Mouse (Mus musculus): ENCODE measurements around the gene Trio.

DNA sequence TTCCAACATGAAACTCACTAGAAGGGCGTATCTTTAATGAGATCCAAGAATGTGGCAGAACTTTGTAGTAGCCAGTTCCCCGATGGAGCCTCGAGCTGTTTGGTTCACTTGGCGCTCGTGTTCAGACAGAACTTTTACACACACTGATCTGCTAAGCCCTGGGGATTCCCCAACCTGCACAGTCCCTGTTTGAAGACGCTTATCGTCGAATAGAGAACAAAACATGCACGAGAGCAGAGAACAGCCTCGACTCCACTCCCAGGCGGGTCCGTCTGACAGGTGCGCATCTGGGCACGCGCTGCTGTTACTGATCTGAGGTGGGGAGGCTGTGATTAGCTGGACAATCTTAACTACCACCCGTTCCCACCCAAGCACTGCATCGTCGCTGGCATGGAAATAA is 98.7 kb downstream of the Trio start:
- TF ChIP-seq CTCF (IDR thresholded peaks at IDR 0.05; ENCODE audit: insufficient read depth, low read length) (no peak), POLR2A (IDR thresholded peaks at IDR 0.05; ENCODE audit: borderline replicate concordance, extremely low read depth, low read depth, low read length) (no peak)
